Mouse (Mus musculus) midbrain, embryonic 11.5 days (tissue): Measurements from ENCODE around the gene Srsf1. TPM values are rescaled to one million over a fixed set of nuclear protein-coding genes. Genes with fewer than 3 reads are reported as not detected.

Experiments
- ATAC-seq: fragments of 200-750 bp; cut with Nextera tagmentation; 2 replicates; pipeline ENCODE4 v1.8.0; 2017; ENCODE audit warnings: moderate TSS enrichment, moderate library complexity; ENCODE audit not compliant: low FRiP score
- DNase-seq: peaks from one replicate; pipeline ENCODE4 v3.0.0; 2015; ENCODE audit warnings: low spot score; ENCODE audit errors: missing footprints
- H3K27ac ChIP-seq: fragments of 300-500 bp; sonication (generic); 2 replicates; pipeline ENCODE4 v1.5.1; 2014; ENCODE audit warnings: low read depth, low read length
- H3K27me3 ChIP-seq: fragments of 300-500 bp; sonication (generic); 2 replicates; pipeline ENCODE4 v1.6.1; 2014; ENCODE audit warnings: mild to moderate bottlenecking, low read length, moderate library complexity, mixed read lengths; ENCODE audit not compliant: control insufficient read depth, insufficient read depth
- H3K36me3 ChIP-seq: fragments of 300-500 bp; sonication (generic); 2 replicates; pipeline ENCODE4 v1.6.1; 2014; ENCODE audit warnings: mild to moderate bottlenecking, low read length, moderate library complexity, mixed read lengths; ENCODE audit not compliant: control insufficient read depth, insufficient read depth
- H3K4me1 ChIP-seq: fragments of 300-500 bp; sonication (generic); 2 replicates; pipeline ENCODE4 v1.6.1; 2014; ENCODE audit warnings: low read length; ENCODE audit not compliant: control insufficient read depth, insufficient read depth
- H3K4me2 ChIP-seq: fragments of 300-500 bp; sonication (generic); 2 replicates; pipeline ENCODE4 v1.6.1; 2014; ENCODE audit warnings: mild to moderate bottlenecking, moderate library complexity
- H3K4me3 ChIP-seq: fragments of 300-500 bp; sonication (generic); 2 replicates; pipeline ENCODE4 v1.5.1; 2014; ENCODE audit warnings: low read depth, low read length
- H3K9ac ChIP-seq: fragments of 300-500 bp; sonication (generic); 2 replicates; pipeline ENCODE4 v1.6.1; 2014; ENCODE audit warnings: low read length
- H3K9me3 ChIP-seq: fragments of 300-500 bp; sonication (generic); 2 replicates; pipeline ENCODE4 v1.6.1; 2016; ENCODE audit warnings: low read length; ENCODE audit not compliant: control insufficient read depth
- WGBS: fragments of 180-500 bp; shearing (Covaris S2); extraction: QIAGEN DNeasy Blood & Tissue Kit; methylation state at CpG from one replicate; pipeline ENCODE4 v1.1.7; 2014; 5-methylcytosine and 5-hydroxymethylcytosine counted together
- polyA plus RNA-seq: library from polyadenylated mRNA; unstranded; fragments of >200 nt; fragmentation: Nextera tagmentation; extraction: Ambion mirVana; gene quantifications from 2 replicates; pipeline ENCODE4 v1.2.1, GENCODE M21; 2014

Gene Srsf1
- polyA plus RNA-seq, 1 experiment from 2014 or later: 533 TPM

GRCm38 (mm10) chr11:88073343-88073875 is 26.2 kb downstream of the Srsf1 start:
- H3K9me3 ChIP-seq: no peaks in the 10 kb centered on the region
- 88% methylated on average over 14 of the region's 14 CpGs for WGBS
- H3K4me2 ChIP-seq: no peak overlapping the region
- H3K27me3 ChIP-seq: no peaks in the 10 kb centered on the region
- peaks cover 26% of the 10 kb centered on the region for H3K4me1 ChIP-seq
- no peak overlapping the region for H3K9ac ChIP-seq
- DNase-seq: no peak
- H3K36me3 ChIP-seq: peaks cover 7% of the 10 kb centered on the region
- H3K27ac ChIP-seq: no peak overlapping the region
- ATAC-seq: no peak
- no peak overlapping the region for H3K4me3 ChIP-seq

DNA sequence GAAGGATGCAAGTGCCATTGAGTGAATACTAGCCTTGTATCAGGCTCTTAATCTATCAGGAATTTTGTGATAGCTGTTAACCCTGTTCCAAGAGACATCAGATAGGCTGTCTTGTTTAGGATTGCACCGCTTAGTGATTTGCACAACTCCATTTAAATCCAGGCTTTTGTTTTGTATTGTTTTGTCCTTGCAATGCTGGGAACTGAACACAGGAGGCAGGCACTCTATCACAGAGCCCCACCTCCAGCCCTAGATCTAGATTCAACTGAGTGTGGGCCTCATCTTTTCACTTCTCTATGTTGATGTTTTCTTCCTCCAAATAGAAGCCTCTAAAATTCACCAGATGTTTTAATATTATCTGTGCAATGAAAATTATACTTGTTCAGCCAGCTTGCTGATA is 28.5 kb downstream of the Srsf1 start:
- H3K4me2 ChIP-seq: no peak overlapping the region
- no peak for DNase-seq
- no peaks in the 10 kb centered on the region for H3K27me3 ChIP-seq
- no peak overlapping the region for H3K4me3 ChIP-seq
- WGBS: 21% methylated on average over 1 of the region's 1 CpGs
- no peaks in the 10 kb centered on the region for H3K9me3 ChIP-seq
- peaks cover 20% of the 10 kb centered on the region for H3K4me1 ChIP-seq
- no peak for ATAC-seq
- H3K36me3 ChIP-seq: peaks cover 16% of the 10 kb centered on the region
- no peak overlapping the region for H3K27ac ChIP-seq
- no peak overlapping the region for H3K9ac ChIP-seq

GRCm38 (mm10) chr11:88076394-88076793 is 29.2 kb downstream of the Srsf1 start:
- H3K27me3 ChIP-seq: no peaks in the 10 kb centered on the region
- peaks cover 13% of the 10 kb centered on the region for H3K4me1 ChIP-seq
- 81% methylated on average over 1 of the region's 1 CpGs for WGBS
- H3K36me3 ChIP-seq: peaks cover 22% of the 10 kb centered on the region
- no peak overlapping the region for H3K9ac ChIP-seq
- H3K4me3 ChIP-seq: no peak overlapping the region
- H3K9me3 ChIP-seq: no peaks in the 10 kb centered on the region
- no peak overlapping the region for H3K27ac ChIP-seq
- no peak overlapping the region for H3K4me2 ChIP-seq
- DNase-seq (no peak), ATAC-seq (no peak)

GRCm38 (mm10) chr11:88083699-88084098 is 36.5 kb downstream of the Srsf1 start:
- 81% methylated on average over 6 of the region's 6 CpGs for WGBS
- H3K4me1 ChIP-seq: peaks cover 12% of the 10 kb centered on the region
- no peak overlapping the region for H3K9ac ChIP-seq
- peaks cover 22% of the 10 kb centered on the region for H3K36me3 ChIP-seq
- H3K4me2 ChIP-seq: no peak overlapping the region
- no peaks in the 10 kb centered on the region; the same call in 1 of the 2 replicates for H3K9me3 ChIP-seq
- H3K27me3 ChIP-seq: no peaks in the 10 kb centered on the region
- DNase-seq (no peak), ATAC-seq (no peak)
- H3K27ac ChIP-seq: no peak overlapping the region
- H3K4me3 ChIP-seq: no peak overlapping the region

DNA sequence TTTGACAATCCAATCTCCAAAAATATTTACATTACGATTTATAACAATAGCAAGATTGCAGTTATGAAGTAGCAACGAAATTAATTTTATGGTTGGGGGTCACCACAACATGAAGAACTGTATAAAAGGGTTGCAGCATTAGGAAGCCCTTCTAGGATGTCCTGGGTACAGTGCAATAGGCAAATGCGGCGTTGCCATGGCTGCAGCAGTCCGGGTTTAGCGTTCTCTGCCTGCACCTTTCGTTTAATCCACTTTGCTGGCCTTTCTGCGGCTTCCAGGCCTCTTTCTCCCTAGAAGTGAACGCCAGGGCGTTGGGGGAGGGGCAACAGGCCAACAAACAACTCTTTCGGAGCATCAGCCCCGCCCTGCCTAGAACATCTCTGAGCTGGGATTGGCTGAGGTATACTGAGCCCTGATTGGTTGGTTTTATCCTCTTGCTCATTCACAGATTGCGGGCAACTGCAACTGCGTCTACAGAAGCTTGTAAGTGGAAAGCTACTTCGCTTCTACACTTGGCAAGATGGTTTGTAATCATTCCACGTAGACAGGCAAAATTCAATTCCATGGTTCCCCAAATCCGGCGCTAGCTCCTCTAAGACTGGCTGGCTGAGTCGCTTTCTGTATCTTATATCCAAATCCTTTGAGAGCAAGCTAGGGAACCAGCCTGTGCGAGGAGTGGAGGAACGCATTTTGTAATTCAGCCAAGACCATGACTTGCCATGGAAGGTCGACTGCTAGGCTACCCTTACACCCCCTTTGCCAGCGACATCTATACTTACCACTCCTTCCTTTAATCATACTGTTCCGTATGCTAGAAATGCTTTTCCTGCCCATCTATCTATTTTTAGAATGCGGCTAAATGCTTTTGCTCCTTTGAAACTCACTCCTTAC is 39.8 kb downstream of the Srsf1 start:
- H3K4me1 ChIP-seq: peaks cover 12% of the 10 kb centered on the region
- H3K9me3 ChIP-seq: no peaks in the 10 kb centered on the region; the same call in 1 of the 2 replicates
- peak overlapping the region; percentile 49 for H3K27ac ChIP-seq
- H3K9ac ChIP-seq: peak overlapping the region; percentile 6; the same call in 1 of the 2 replicates
- ATAC-seq (peak; percentile 98), DNase-seq (peak; percentile 97)
- H3K36me3 ChIP-seq: peaks cover 6% of the 10 kb centered on the region
- H3K4me2 ChIP-seq: peak overlapping the region; percentile 34
- H3K4me3 ChIP-seq: peak overlapping the region; percentile 5; the same call in 1 of the 2 replicates
- no peaks in the 10 kb centered on the region for H3K27me3 ChIP-seq
- 8% methylated on average over 25 of the region's 25 CpGs for WGBS

DNA sequence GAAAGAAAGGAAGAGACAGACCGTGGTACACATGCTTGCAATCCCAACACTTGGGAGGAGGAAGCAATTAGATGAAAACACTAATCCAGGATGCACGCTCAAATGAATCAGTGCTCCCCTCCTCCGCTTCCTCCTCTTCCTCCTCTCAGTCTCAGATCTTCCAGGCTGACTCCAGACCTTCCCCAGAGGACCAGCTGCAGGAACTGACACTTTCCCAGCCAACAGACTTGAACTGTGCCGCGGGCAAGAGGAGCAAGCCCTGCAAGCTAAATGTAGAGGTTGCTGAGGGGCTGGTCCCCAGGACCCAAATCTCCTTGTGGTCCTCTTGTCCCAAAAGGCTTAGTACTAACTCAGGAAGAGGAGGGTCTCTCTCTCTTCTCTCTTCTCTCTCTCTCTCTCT is 42.0 kb downstream of the Srsf1 start:
- Histone ChIP-seq H3K9ac (no peak overlapping the region), H3K27me3 (no peaks in the 10 kb centered on the region), H3K36me3 (peaks cover 1% of the 10 kb centered on the region; the same call in 1 of the 2 replicates), H3K27ac (no peak overlapping the region), H3K4me3 (no peak overlapping the region), H3K4me2 (no peak overlapping the region), H3K4me1 (peaks cover 12% of the 10 kb centered on the region), H3K9me3 (no peaks in the 10 kb centered on the region; the same call in 1 of the 2 replicates)
- no peak for ATAC-seq
- no peak for DNase-seq
- 63% methylated on average over 5 of the region's 5 CpGs for WGBS

- no peaks in the 10 kb centered on the region for H3K27me3 ChIP-seq
- no peaks in the 10 kb centered on the region; the same call in 1 of the 2 replicates for H3K9me3 ChIP-seq
- 82% methylated on average over 5 of the region's 5 CpGs for WGBS
- no peak overlapping the region for H3K4me3 ChIP-seq
- ATAC-seq (no peak), DNase-seq (no peak)
- peaks cover 12% of the 10 kb centered on the region for H3K4me1 ChIP-seq
- no peaks in the 10 kb centered on the region for H3K36me3 ChIP-seq
- H3K9ac ChIP-seq: no peak overlapping the region
- no peak overlapping the region for H3K27ac ChIP-seq
- H3K4me2 ChIP-seq: no peak overlapping the region
These were observed 43.1 kb downstream of the Srsf1 start for GRCm38 (mm10) chr11:88090293-88090692.

GRCm38 (mm10) chr11:88091949-88092348 is 44.8 kb downstream of the Srsf1 start:
- Histone ChIP-seq H3K4me2 (no peak overlapping the region), H3K9ac (no peak overlapping the region)
- WGBS: 85% methylated on average over 1 of the region's 1 CpGs

DNA sequence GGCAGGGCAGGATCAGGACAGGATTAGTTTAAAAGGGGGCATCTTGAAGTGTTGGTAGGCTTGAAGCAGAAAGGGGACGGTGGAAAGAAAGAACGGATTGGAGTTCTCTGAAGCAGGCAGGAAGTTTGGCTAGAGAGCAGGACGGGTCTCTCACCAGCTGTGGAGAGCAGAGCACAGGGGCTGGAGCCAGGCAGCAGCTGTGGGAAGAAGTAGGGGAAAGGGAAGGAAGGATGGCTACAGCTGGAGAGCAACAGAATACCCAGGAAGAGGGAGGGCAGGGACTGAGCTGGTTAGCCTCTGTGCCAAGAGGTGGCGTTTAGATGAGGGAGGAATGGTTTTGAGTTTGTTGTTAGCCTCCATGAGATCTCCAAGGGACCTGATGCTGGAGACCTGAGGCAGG is 50.0 kb downstream of the Srsf1 start:
- WGBS: 17% methylated on average over 4 of the region's 4 CpGs
- Histone ChIP-seq H3K4me1 (peaks cover 32% of the 10 kb centered on the region), H3K27ac (no peak overlapping the region), H3K4me2 (peak overlapping the region; percentile 3; the same call in 1 of the 2 replicates), H3K9ac (peak overlapping the region; percentile 10; the same call in 1 of the 2 replicates), H3K36me3 (no peaks in the 10 kb centered on the region), H3K4me3 (no peak overlapping the region), H3K9me3 (no peaks in the 10 kb centered on the region), H3K27me3 (no peaks in the 10 kb centered on the region)
- DNase-seq (no peak), ATAC-seq (no peak)

More at GRCm38 (mm10) chr11:88091949-88092348, 44.8 kb downstream of the Srsf1 start:
- no peak for DNase-seq
- no peak for ATAC-seq
- Histone ChIP-seq H3K4me3 (no peak overlapping the region), H3K27ac (no peak overlapping the region), H3K4me1 (peaks cover 5% of the 10 kb centered on the region; the same call in 1 of the 2 replicates), H3K9me3 (no peaks in the 10 kb centered on the region; the same call in 1 of the 2 replicates), H3K36me3 (no peaks in the 10 kb centered on the region), H3K27me3 (no peaks in the 10 kb centered on the region)
